Mouse (Mus musculus): Measurements from ENCODE around the gene Ikzf2.

DNA sequence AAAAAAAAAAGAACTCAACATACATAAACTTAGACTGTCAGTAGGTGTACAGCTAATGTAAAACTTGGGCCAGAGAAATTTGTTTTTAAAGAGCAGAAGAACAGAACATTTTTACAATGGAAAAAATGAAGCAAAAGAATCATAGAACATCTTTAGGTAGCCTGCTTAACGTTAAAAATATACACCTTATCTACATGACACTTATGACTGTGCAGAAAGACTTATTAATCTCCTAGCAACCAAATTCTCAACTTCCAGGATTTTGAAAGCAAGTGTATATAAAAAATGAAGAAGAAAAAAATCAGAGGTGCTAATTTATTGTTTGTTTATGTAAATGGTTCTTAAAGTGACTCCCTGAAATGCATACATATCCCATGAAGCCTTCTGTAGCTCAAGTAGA is 86.1 kb downstream of the Ikzf2 start:
- TF ChIP-seq CTCF (IDR thresholded peaks at IDR 0.05; ENCODE audit: control insufficient read depth, insufficient read depth, insufficient replicate concordance, low read depth, low read length) (no peak), POLR2A (IDR thresholded peaks at IDR 0.05; ENCODE audit: control insufficient read depth, low read depth, low read length) (no peak)
